Mouse (Mus musculus) embryonic facial prominence, embryonic 11.5 days (tissue): Measurements from ENCODE around the gene Hspa2. TPM values are rescaled to one million over a fixed set of nuclear protein-coding genes. Genes with fewer than 3 reads are reported as not detected.

ENCODE experiments used
- ATAC-seq: fragments of 200-750 bp; cut with Nextera tagmentation; replicated peaks from 2 replicates; pipeline ENCODE4 v1.8.0; 2017; ENCODE audit warnings: low read depth; ENCODE audit not compliant: insufficient number of reproducible peaks, low FRiP score, low TSS enrichment
- DNase-seq: peaks from one replicate; pipeline ENCODE4 v3.0.0-alpha.2; 2015; ENCODE audit warnings: low spot score
- H3K27ac ChIP-seq: fragments of 300-500 bp; sonication (generic); replicated peaks from 2 replicates; pipeline ENCODE4 v1.5.1; 2014; ENCODE audit warnings: mild to moderate bottlenecking, low read depth, low read length, control low read depth
- H3K27me3 ChIP-seq: fragments of 300-500 bp; sonication (generic); 2 replicates; pipeline ENCODE4 v1.6.1; 2014; ENCODE audit warnings: mild to moderate bottlenecking, low read length, moderate library complexity, mixed read lengths; ENCODE audit not compliant: control insufficient read depth, insufficient read depth
- H3K36me3 ChIP-seq: fragments of 300-500 bp; sonication (generic); replicated peaks from 2 replicates; pipeline ENCODE4 v1.6.1; 2014; ENCODE audit warnings: low read depth, mild to moderate bottlenecking, low read length, moderate library complexity, mixed read lengths; ENCODE audit not compliant: control insufficient read depth, insufficient read depth
- H3K4me1 ChIP-seq: fragments of 300-500 bp; sonication (generic); 2 replicates; pipeline ENCODE4 v1.6.1; 2014; ENCODE audit warnings: low read length, mixed read lengths; ENCODE audit not compliant: control insufficient read depth, insufficient read depth
- H3K4me2 ChIP-seq: fragments of 300-500 bp; sonication (generic); 2 replicates; pipeline ENCODE4 v1.6.1; 2014; ENCODE audit warnings: low read depth, mild to moderate bottlenecking, control low read depth, low read length, moderate library complexity
- H3K4me3 ChIP-seq: fragments of 300-500 bp; sonication (generic); 2 replicates; pipeline ENCODE4 v1.5.1; 2014; ENCODE audit warnings: low read depth, low read length, control low read depth
- H3K9ac ChIP-seq: fragments of 300-500 bp; sonication (generic); replicated peaks from 2 replicates; pipeline ENCODE4 v1.6.1; 2014; ENCODE audit warnings: mild to moderate bottlenecking, control low read depth, low read length
- H3K9me3 ChIP-seq: fragments of 300-500 bp; sonication (generic); replicated peaks from 2 replicates; pipeline ENCODE4 v1.6.1; 2016; ENCODE audit warnings: mild to moderate bottlenecking, low read length, inconsistent platforms, mixed read lengths; ENCODE audit not compliant: control insufficient read depth
- WGBS: fragments of 180-500 bp; shearing (Covaris S2); extraction: QIAGEN DNeasy Blood & Tissue Kit; methylation state at CpG from one replicate; pipeline ENCODE4 v1.1.7; 2014; 5-methylcytosine and 5-hydroxymethylcytosine counted together
- polyA plus RNA-seq: library from polyadenylated mRNA; unstranded; fragments of >200 nt; fragmentation: Nextera tagmentation; extraction: Ambion mirVana; gene quantifications from 2 replicates; pipeline ENCODE4 v1.2.1, GENCODE M21; 2014

Hspa2 gene
- polyA plus RNA-seq, 1 experiment from 2014 or later = 3.9 TPM

DNA sequence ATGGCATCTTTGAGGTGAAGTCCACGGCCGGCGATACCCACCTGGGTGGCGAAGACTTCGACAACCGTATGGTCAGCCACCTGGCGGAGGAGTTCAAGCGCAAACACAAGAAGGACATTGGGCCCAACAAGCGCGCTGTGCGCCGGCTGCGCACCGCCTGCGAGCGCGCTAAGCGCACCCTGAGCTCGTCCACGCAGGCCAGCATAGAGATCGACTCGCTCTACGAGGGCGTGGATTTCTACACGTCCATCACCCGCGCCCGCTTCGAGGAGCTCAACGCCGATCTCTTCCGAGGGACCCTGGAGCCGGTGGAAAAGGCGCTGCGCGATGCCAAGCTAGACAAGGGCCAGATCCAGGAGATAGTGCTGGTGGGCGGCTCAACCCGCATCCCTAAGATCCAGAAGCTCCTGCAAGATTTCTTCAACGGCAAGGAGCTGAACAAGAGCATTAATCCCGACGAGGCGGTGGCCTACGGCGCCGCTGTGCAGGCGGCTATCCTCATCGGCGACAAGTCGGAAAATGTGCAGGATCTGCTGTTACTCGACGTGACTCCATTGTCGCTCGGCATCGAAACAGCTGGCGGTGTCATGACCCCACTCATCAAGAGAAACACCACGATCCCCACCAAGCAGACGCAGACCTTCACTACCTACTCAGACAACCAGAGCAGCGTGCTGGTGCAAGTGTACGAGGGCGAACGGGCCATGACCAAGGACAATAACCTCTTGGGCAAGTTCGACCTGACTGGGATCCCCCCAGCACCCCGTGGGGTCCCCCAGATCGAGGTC lies 1.4 kb downstream of the Hspa2 start:
- Histone ChIP-seq H3K4me1 (peaks cover 2% of the 10 kb centered on the region; the same call in 1 of the 2 replicates), H3K27ac (no peak overlapping the region), H3K36me3 (no peaks in the 10 kb centered on the region), H3K9me3 (no peaks in the 10 kb centered on the region), H3K27me3 (peaks cover 14% of the 10 kb centered on the region), H3K9ac (no peak overlapping the region), H3K4me3 (peak overlapping the region; percentile 65), H3K4me2 (peak overlapping the region; percentile 65)
- ATAC-seq (no peak), DNase-seq (no peak)
- 2% methylated on average over 64 of the region's 64 CpGs for WGBS

DNA sequence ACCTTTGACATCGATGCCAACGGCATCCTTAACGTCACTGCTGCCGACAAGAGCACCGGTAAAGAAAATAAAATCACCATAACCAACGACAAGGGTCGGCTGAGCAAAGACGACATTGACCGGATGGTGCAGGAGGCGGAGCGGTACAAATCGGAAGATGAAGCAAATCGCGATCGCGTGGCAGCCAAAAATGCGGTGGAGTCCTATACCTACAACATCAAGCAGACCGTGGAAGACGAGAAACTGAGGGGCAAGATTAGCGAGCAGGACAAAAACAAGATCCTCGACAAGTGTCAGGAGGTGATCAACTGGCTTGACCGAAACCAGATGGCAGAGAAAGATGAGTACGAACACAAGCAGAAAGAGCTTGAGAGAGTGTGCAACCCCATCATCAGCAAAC lies 2.0 kb downstream of the Hspa2 start:
- H3K36me3 ChIP-seq = no peaks in the 10 kb centered on the region
- H3K27me3 ChIP-seq = peaks cover 14% of the 10 kb centered on the region
- peaks cover 2% of the 10 kb centered on the region; the same call in 1 of the 2 replicates for H3K4me1 ChIP-seq
- H3K9me3 ChIP-seq = no peaks in the 10 kb centered on the region
- H3K27ac ChIP-seq = no peak overlapping the region
- H3K4me3 ChIP-seq = peak overlapping the region; percentile 12; the same call in 1 of the 2 replicates
- no peak overlapping the region for H3K9ac ChIP-seq
- 2% methylated on average over 23 of the region's 23 CpGs for WGBS
- ATAC-seq = no peak
- peak; percentile 49 for DNase-seq
- peak overlapping the region; percentile 25 for H3K4me2 ChIP-seq

DNA sequence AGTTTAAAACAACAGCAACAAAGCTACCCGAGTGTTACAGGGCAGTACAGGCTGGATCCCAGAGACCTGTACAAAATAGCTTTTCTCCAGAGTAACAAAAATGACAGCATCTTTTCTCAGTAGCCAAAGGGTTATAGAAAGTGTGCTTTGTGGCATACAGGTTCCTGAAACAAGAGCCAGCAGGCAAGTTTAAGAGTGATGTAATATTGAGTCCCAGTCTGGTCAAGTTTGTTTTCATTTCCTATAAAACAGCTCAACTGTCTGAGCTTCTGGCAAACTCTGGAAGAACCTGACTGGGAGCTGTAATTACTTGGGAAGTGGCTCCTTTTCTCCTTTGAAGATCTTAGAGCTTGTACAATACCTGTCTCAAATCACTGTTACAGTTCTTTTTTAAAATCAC lies 3.2 kb downstream of the Hspa2 start:
- H3K4me3 ChIP-seq = no peak overlapping the region
- peak; percentile 33 for DNase-seq
- peaks cover 2% of the 10 kb centered on the region; the same call in 1 of the 2 replicates for H3K4me1 ChIP-seq
- no peak overlapping the region for H3K9ac ChIP-seq
- H3K9me3 ChIP-seq = no peaks in the 10 kb centered on the region
- no peak overlapping the region for H3K4me2 ChIP-seq
- 21% methylated on average over 1 of the region's 1 CpGs for whole genome bisulfite sequencing
- peaks cover 14% of the 10 kb centered on the region for H3K27me3 ChIP-seq
- no peak for ATAC-seq
- H3K27ac ChIP-seq = no peak overlapping the region
- H3K36me3 ChIP-seq = no peaks in the 10 kb centered on the region

DNA sequence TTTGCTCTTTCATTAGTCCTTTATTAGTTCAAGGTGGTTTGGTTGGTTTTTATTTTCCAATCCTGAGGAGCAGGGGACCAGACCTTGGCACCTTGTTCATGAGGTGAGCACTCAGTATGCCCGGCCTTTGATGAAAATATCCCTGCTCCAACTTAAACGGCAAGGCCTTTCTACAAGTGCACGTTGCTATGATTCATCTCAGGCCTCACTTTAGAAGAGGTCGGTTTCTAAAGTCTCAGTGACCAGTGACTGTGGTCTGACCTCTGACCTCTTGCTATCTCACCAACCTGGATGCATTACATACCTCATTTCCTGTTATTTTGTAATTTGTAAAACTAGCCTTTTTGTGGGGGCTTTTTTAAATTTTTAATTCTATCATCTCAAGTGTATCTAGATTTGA lies 5.2 kb downstream of the Hspa2 start:
- Histone ChIP-seq H3K4me1 (peaks cover 2% of the 10 kb centered on the region; the same call in 1 of the 2 replicates), H3K27me3 (peaks cover 14% of the 10 kb centered on the region), H3K9ac (no peak overlapping the region), H3K36me3 (no peaks in the 10 kb centered on the region), H3K4me3 (no peak overlapping the region), H3K9me3 (no peaks in the 10 kb centered on the region), H3K27ac (no peak overlapping the region), H3K4me2 (no peak overlapping the region)
- 28% methylated on average over 4 of the region's 4 CpGs for WGBS
- DNase-seq (no peak), ATAC-seq (no peak)

DNA sequence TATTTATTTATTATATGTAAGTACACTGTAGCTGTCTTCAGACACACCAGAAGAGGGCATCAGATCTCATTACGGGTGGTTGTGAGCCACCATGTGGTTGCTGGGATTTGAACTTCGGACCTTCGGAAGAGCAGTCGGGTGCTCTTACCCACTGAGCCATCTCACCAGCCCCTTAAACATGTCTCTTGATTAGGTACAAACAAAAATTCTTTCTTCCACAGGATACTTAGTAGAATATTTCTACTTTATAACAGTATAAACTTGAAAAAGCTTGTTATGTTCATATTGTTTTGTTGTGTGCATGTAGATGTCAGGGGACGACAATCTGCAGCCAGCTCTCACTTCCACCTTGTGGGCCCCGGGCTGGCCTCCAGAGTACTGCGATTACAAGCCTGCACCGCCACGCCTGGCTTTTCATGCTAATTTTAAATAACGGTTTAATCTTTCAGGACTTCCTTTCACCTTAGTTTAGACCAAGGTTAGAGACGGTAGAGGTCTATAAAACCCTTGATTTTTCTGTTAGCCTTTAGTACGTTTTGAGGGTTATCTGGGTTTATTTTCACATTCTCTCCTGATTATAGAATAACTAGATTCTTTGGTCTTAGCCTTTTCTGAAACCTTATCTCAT lies 11.5 kb downstream of the Hspa2 start:
- 80% methylated on average over 11 of the region's 12 CpGs for WGBS
- no peak for ATAC-seq

DNA sequence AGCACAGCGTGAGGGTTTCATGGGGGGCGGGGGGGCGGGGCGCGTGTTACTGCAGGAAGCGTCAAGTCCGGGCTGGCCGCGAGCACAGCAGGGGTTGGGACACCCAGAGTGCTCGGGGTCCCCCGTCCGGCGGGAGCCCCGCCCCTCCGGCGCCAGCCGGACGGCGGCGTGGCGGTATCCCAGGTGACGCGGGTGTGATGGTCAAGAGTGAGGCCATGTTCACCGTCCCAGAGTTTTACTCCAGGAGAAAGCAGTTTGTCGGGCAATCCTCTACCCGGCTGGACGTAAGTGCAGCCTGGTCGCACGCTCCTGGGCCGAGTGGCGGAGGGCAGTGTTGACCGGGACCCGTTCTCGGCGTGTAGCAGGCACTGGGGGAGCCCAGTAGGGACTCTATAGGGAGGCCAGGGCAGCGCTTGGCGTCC lies 13.5 kb downstream of the Hspa2 start, which contains the start of gene Ppp1r36:
Gene Ppp1r36, plus strand, starts transcription at position 106 of the 422 bp plus-strand sequence.
- DNase-seq = peak; percentile 49
- Histone ChIP-seq H3K27ac (no peak within 1 kb of the TSS), H3K4me2 (peak within 1 kb of the TSS; percentile 78), H3K4me1 (no peaks in the 10 kb centered on the region; the same call in 1 of the 2 replicates), H3K27me3 (no peaks in the 10 kb centered on the region), H3K4me3 (peak within 1 kb of the TSS; percentile 40), H3K36me3 (no peaks in the 10 kb centered on the region), H3K9me3 (no peaks in the 10 kb centered on the region), H3K9ac (peak within 1 kb of the TSS; percentile 57)
- under 1% methylated on average over 37 of the region's 37 CpGs for WGBS
- no peak for ATAC-seq

More for the DNA sequence above, 11.5 kb downstream of the Hspa2 start:
- no peaks in the 10 kb centered on the region; the same call in 1 of the 2 replicates for H3K4me1 ChIP-seq
- H3K4me2 ChIP-seq = no peak overlapping the region
- no peaks in the 10 kb centered on the region for H3K9me3 ChIP-seq
- no peak overlapping the region for H3K4me3 ChIP-seq
- no peak for DNase-seq
- H3K27me3 ChIP-seq = no peaks in the 10 kb centered on the region
- H3K36me3 ChIP-seq = no peaks in the 10 kb centered on the region
- no peak overlapping the region for H3K9ac ChIP-seq
- H3K27ac ChIP-seq = no peak overlapping the region

DNA sequence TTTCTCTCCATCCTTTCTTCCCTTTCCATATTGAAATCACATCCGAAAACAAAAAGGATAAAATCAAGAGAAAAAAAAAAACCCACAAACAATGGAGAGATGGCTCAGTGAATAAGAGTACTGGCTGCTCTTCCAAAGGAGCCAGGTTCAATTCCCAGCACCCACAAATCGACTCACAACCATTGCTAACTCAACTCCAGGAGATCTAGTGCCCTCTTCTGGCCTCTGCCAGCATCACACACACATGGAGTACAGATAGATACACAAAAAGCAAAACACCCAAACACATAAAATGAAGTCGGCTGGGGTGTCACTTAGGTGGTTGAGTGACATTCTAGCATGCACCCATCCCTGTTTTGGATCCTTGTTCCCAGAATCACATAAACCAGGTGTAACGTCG lies 14.4 kb downstream of the Hspa2 start:
- no peaks in the 10 kb centered on the region for H3K9me3 ChIP-seq
- H3K36me3 ChIP-seq = no peaks in the 10 kb centered on the region
- no peaks in the 10 kb centered on the region for H3K27me3 ChIP-seq
- no peaks in the 10 kb centered on the region; the same call in 1 of the 2 replicates for H3K4me1 ChIP-seq
- H3K4me3 ChIP-seq = no peak overlapping the region
- DNase-seq (no peak), ATAC-seq (no peak)
- no peak overlapping the region for H3K4me2 ChIP-seq
- WGBS = 91% methylated on average over 5 of the region's 5 CpGs
- no peak overlapping the region for H3K9ac ChIP-seq
- H3K27ac ChIP-seq = no peak overlapping the region

DNA sequence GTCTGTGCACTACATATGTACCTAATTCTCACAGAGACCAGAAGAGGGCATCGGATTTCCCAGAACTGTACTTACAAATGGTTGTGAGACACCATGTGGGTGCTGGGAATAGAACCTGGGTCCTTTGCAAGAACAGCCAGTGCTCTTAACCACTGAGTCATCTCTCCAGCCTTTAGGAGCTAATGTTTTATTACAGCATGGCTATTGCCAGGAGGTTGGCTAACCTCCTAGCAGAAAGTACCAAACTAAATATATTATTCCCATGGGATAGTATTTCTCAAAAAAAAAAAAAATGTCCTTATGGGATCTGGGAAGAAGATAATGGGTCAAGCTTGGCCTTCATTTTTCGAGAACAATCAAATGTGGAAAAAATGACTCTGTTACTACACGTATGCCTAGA lies 21.3 kb downstream of the Hspa2 start:
- no peak overlapping the region for H3K27ac ChIP-seq
- no peaks in the 10 kb centered on the region for H3K9me3 ChIP-seq
- no peaks in the 10 kb centered on the region; the same call in 1 of the 2 replicates for H3K4me1 ChIP-seq
- H3K36me3 ChIP-seq = no peaks in the 10 kb centered on the region
- H3K27me3 ChIP-seq = no peaks in the 10 kb centered on the region
- H3K4me3 ChIP-seq = no peak overlapping the region
- no peak overlapping the region for H3K4me2 ChIP-seq
- DNase-seq (no peak), ATAC-seq (no peak)
- no peak overlapping the region for H3K9ac ChIP-seq
- WGBS = 93% methylated on average over 3 of the region's 3 CpGs
